Comparison of ENCODE assay signal across 9 mouse cellular contexts in genomic region chr13:92611917-92612316, GRCm38 (mm10). TPM values are rescaled to one million over a fixed set of nuclear protein-coding genes. Genes with fewer than 3 reads are reported as not detected.
DNase-seq lines count a peak whose midpoint lies in the region; ATAC-seq and TF ChIP-seq lines count a peak whose summit lies in the region.
"Had no signal": no experiment of that assay in that cellular context is flagged by ENCODE, and none has a peak within 500 bp of the region (broad histone marks: within the 10 kb centered on the region; RNA-seq: fewer than 3 reads in every experiment).

No protein-coding gene starts in this region.

- H3K4me2 ChIP-seq in neural tube, embryonic 11.5 days (ENCODE audit: low read depth): peak overlapping the region; percentile 85
- H3K4me2 ChIP-seq in intestine, postnatal 0 days (replicated peaks; ENCODE audit: low read depth): peak overlapping the region; percentile 92
- H3K4me2 ChIP-seq in neural tube, embryonic 14.5 days (ENCODE audit: low read depth, low read length): peak overlapping the region; percentile 89

- ATAC-seq in neural tube, embryonic 11.5 days (ENCODE audit: insufficient read depth, low FRiP score, low TSS enrichment): no peak
- no peak for ATAC-seq in intestine, postnatal 0 days
- no peak for ATAC-seq in neural tube, embryonic 14.5 days (ENCODE audit: low read depth)

- H3K4me1 ChIP-seq in neural tube, embryonic 11.5 days (ENCODE audit: control insufficient read depth, insufficient read depth, low read length): 0 out of 2 replicates have a peak, but pooled peaks cover 7% of the 10 kb centered on the region
- 0 out of 2 replicates have a peak, but pooled peaks cover 12% of the 10 kb centered on the region for H3K4me1 ChIP-seq in intestine, postnatal 0 days (replicated peaks; ENCODE audit: control insufficient read depth, insufficient read depth, low read length)
- peaks cover 5% of the 10 kb centered on the region; the same call in 1 of the 2 replicates for H3K4me1 ChIP-seq in neural tube, embryonic 14.5 days (ENCODE audit: control insufficient read depth, insufficient read depth, low read length)

- peak; percentile 21 for DNase-seq in cerebellum, adult 9-10 months
- no peak for DNase-seq in cerebellum, postnatal 4 days (ENCODE audit: low spot score in 2 of 2)
- DNase-seq in neural tube, embryonic 11.5 days (ENCODE audit: low spot score): no peak
- no peak for DNase-seq in neural tube, embryonic 10.5 days (ENCODE audit: extremely low spot score, low spot score)
- DNase-seq in right cerebral cortex, postnatal 25 days: no peak
- DNase-seq in thymus, postnatal 25 days: no peak

- WGBS in neural tube, embryonic 11.5 days: 4% methylated on average over 7 of the region's 7 CpGs
- 12% methylated on average over 7 of the region's 7 CpGs for WGBS in intestine, postnatal 0 days
- 4% methylated on average over 7 of the region's 7 CpGs for WGBS in neural tube, embryonic 14.5 days

- no peak for TF ChIP-seq CTCF in intestine, postnatal 0 days (IDR thresholded peaks at IDR 0.05; ENCODE audit: low read depth)

- H3K9ac ChIP-seq in neural tube, embryonic 11.5 days (ENCODE audit: low read length): peak overlapping the region; percentile 75; the same call in 1 of the 2 replicates
- peak overlapping the region; percentile 87 for H3K9ac ChIP-seq in intestine, postnatal 0 days (ENCODE audit: low read depth, low read length)
- peak overlapping the region; percentile 87 for H3K9ac ChIP-seq in neural tube, embryonic 14.5 days (replicated peaks; ENCODE audit: low read depth, low read length)

- no peaks in the 10 kb centered on the region for H3K27me3 ChIP-seq in neural tube, embryonic 11.5 days (ENCODE audit: control insufficient read depth, insufficient read depth, low read length)
- H3K27me3 ChIP-seq in intestine, postnatal 0 days (replicated peaks; ENCODE audit: control insufficient read depth, insufficient read depth, low read length): no peaks in the 10 kb centered on the region
- H3K27me3 ChIP-seq in neural tube, embryonic 14.5 days (ENCODE audit: control insufficient read depth, insufficient read depth, low read length): no peaks in the 10 kb centered on the region

- H3K4me3 ChIP-seq in neural tube, embryonic 11.5 days (ENCODE audit: low read depth, low read length): peak overlapping the region; percentile 73
- H3K4me3 ChIP-seq in intestine, postnatal 0 days (ENCODE audit: low read depth, low read length): peak overlapping the region; percentile 93
- H3K4me3 ChIP-seq in neural tube, embryonic 14.5 days (ENCODE audit: low read depth, low read length): peak overlapping the region; percentile 78

- no peak overlapping the region for H3K27ac ChIP-seq in neural tube, embryonic 11.5 days (ENCODE audit: low read depth, low read length)
- H3K27ac ChIP-seq in intestine, postnatal 0 days (ENCODE audit: low read depth, low read length): no peak overlapping the region
- H3K27ac ChIP-seq in neural tube, embryonic 14.5 days (ENCODE audit: low read depth, low read length): no peak overlapping the region

- no peaks in the 10 kb centered on the region for H3K9me3 ChIP-seq in neural tube, embryonic 11.5 days (ENCODE audit: control insufficient read depth, low read length)
- no peaks in the 10 kb centered on the region for H3K9me3 ChIP-seq in intestine, postnatal 0 days (ENCODE audit: control insufficient read depth)
- no peaks in the 10 kb centered on the region for H3K9me3 ChIP-seq in neural tube, embryonic 14.5 days (ENCODE audit: control insufficient read depth, low read length)

- H3K36me3 ChIP-seq in neural tube, embryonic 11.5 days (ENCODE audit: control insufficient read depth, insufficient read depth, low read length): no peaks in the 10 kb centered on the region
- no peaks in the 10 kb centered on the region for H3K36me3 ChIP-seq in intestine, postnatal 0 days (ENCODE audit: control insufficient read depth, insufficient read depth)
- H3K36me3 ChIP-seq in neural tube, embryonic 14.5 days (ENCODE audit: control insufficient read depth, insufficient read depth, low read length): no peaks in the 10 kb centered on the region

RNA-seq across cellular contexts. Expression of gene Serinc5, which starts 1.0 kb away (rescaled TPM):
- polyA plus RNA-seq in neural tube, embryonic 11.5 days (2014; fragmentation: Nextera tagmentation; extraction: Ambion mirVana): 18.0 and 21.0 TPM in 2 replicates
- 10.8 and 11.8 TPM in 2 replicates for polyA plus RNA-seq in intestine, postnatal 0 days (2015; fragmentation: Nextera tagmentation; extraction: Ambion mirVana)
- 16.7 and 27.0 TPM in 2 replicates for polyA plus RNA-seq in neural tube, embryonic 14.5 days (2014; fragmentation: Nextera tagmentation; extraction: Ambion mirVana)

RNA-seq across cellular contexts. Expression of gene Spz1, which starts 35.9 kb away (rescaled TPM):
- not detected in 2 replicates for polyA plus RNA-seq in neural tube, embryonic 11.5 days (2014; fragmentation: Nextera tagmentation; extraction: Ambion mirVana)
- not detected in 2 replicates for polyA plus RNA-seq in intestine, postnatal 0 days (2015; fragmentation: Nextera tagmentation; extraction: Ambion mirVana)
- polyA plus RNA-seq in neural tube, embryonic 14.5 days (2014; fragmentation: Nextera tagmentation; extraction: Ambion mirVana): not detected in 2 replicates
- polyA plus RNA-seq: frontal cortex, adult 2 months had no signal
